Mouse (Mus musculus) MEL (cell line): Measurements from ENCODE around the gene Naif1.

Experiments used
- CTCF ChIP-seq, 3 experiments: IDR thresholded peaks in 2 of 3; conservative IDR thresholded peaks in 1 of 3; 2 replicates each; pipeline ENCODE4 v1.5.1; 2011 to 2012; ENCODE audit warnings: low read length in 3 of 3, low read depth in 2 of 3, mild to moderate bottlenecking in 2 of 3, improper control_type of control experiment in 1 of 3, inconsistent platforms in 1 of 3, mixed read lengths in 1 of 3, moderate library complexity in 1 of 3; ENCODE audit not compliant: control insufficient read depth in 1 of 3, insufficient read depth in 1 of 3, poor library complexity in 1 of 3, severe bottlenecking in 1 of 3
- E2F4 ChIP-seq: IDR thresholded peaks from 2 replicates; pipeline ENCODE4 v1.6.1; 2011; ENCODE audit warnings: low read depth, low read length, improper control_type of control experiment, borderline replicate concordance
- GATA1 ChIP-seq: IDR thresholded peaks from 2 replicates; pipeline ENCODE4 v1.6.1; 2011; ENCODE audit warnings: low read depth, low read length, improper control_type of control experiment
- NELFE ChIP-seq: IDR thresholded peaks from 2 replicates; pipeline ENCODE4 v1.6.1; 2011; ENCODE audit warnings: low read depth, low read length, improper control_type of control experiment
- POLR2A ChIP-seq, 2 experiments: IDR thresholded peaks; 2 replicates each; pipeline ENCODE4 v1.6.1; 2011 to 2012; ENCODE audit warnings: low read length in 2 of 2, mild to moderate bottlenecking in 2 of 2, control low read depth in 1 of 2, improper control_type of control experiment in 1 of 2, low read depth in 1 of 2, moderate library complexity in 1 of 2; ENCODE audit not compliant: control insufficient read depth in 1 of 2, insufficient read depth in 1 of 2, poor library complexity in 1 of 2
- TCF12 ChIP-seq: IDR thresholded peaks from 2 replicates; pipeline ENCODE4 v1.6.1; 2014; ENCODE audit warnings: low read depth, mild to moderate bottlenecking, inconsistent platforms, low read length, improper control_type of control experiment, moderate library complexity
- USF2 ChIP-seq, 2 experiments: IDR thresholded peaks; 2 replicates each; pipeline ENCODE4 v1.6.1; 2011 to 2012; ENCODE audit warnings: improper control_type of control experiment in 2 of 2, low read length in 2 of 2, borderline replicate concordance in 1 of 2, inconsistent platforms in 1 of 2, low read depth in 1 of 2, mild to moderate bottlenecking in 1 of 2; ENCODE audit not compliant: insufficient read depth in 1 of 2

DNA sequence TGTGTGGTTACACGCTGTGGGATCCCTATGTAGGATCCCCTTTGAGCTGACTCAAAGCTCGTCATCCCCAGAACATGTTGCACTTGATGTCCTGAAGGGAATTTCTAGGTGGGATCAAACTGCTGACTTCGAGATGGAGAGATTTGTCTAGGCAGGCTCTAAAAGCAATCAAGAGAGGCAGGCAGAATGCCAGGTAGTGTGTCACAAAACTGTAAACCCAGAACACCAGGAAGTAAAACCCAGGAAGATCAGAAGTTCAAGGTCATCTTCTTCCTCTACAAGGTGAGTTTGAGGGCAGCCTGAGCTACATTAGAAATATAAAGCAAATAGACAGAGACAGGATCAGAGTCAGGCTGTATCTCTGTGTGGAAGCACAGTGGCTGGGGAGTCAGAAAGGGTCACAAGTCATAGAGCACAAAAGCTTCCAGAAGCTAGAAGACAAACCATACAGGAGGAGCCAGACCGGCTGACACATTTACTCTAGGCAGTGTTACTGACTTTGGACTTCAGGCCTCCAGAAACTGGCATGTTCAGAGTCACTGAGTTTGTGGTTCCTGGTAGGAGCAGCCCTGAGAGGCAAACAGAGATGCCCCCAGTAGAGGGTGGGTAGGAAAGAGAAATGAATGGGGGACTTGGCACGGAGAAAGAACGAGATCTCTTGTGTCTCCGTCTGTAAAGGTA lies 43.0 kb upstream of the Naif1 start:
- TF ChIP-seq POLR2A (IDR thresholded peaks at IDR 0.05; ENCODE audit: control insufficient read depth in 1 of 2, insufficient read depth in 1 of 2, low read depth in 1 of 2, low read length in 2 of 2, poor library complexity in 1 of 2), result no peak
- no peak for TF ChIP-seq USF2 (IDR thresholded peaks at IDR 0.05; ENCODE audit: borderline replicate concordance in 1 of 2, insufficient read depth in 1 of 2, low read depth in 1 of 2, low read length in 2 of 2)
- TF ChIP-seq GATA1, result no peak
- no peak for TF ChIP-seq E2F4
- no peak for TF ChIP-seq CTCF (IDR thresholded peaks at IDR 0.05 in 2 of 3, conservative IDR thresholded peaks at IDR 0.05 in 1 of 3; ENCODE audit: control insufficient read depth in 1 of 3, insufficient read depth in 1 of 3, low read depth in 2 of 3, low read length in 3 of 3, poor library complexity in 1 of 3, severe bottlenecking in 1 of 3)
- no peak for TF ChIP-seq TCF12
- no peak for TF ChIP-seq NELFE
